Mouse (Mus musculus) hindbrain, embryonic 15.5 days (tissue): ENCODE data around the gene Dglucy. TPM values are rescaled to one million over a fixed set of nuclear protein-coding genes. Genes with fewer than 3 reads are reported as not detected.

Experiments
- ATAC-seq: fragments of 200-750 bp; cut with Nextera tagmentation; 2 replicates; pipeline ENCODE4 v1.8.0; 2017; ENCODE audit warnings: low read depth, moderate number of reproducible peaks, moderate TSS enrichment; ENCODE audit not compliant: low FRiP score
- H3K27ac ChIP-seq: fragments of 300-500 bp; sonication (generic); replicated peaks from 2 replicates; pipeline ENCODE4 v1.5.1; 2015; ENCODE audit warnings: mild to moderate bottlenecking, inconsistent platforms
- H3K27me3 ChIP-seq: fragments of 300-500 bp; sonication (generic); 2 replicates; pipeline ENCODE4 v1.6.1; 2015; ENCODE audit warnings: control low read depth, inconsistent platforms
- H3K36me3 ChIP-seq: fragments of 300-500 bp; sonication (generic); 2 replicates; pipeline ENCODE4 v1.6.1; 2015; ENCODE audit warnings: control low read depth, inconsistent platforms
- H3K4me1 ChIP-seq: fragments of 300-500 bp; sonication (generic); replicated peaks from 2 replicates; pipeline ENCODE4 v1.6.1; 2015; ENCODE audit warnings: control low read depth, inconsistent platforms
- H3K4me2 ChIP-seq: fragments of 300-500 bp; sonication (generic); 2 replicates; pipeline ENCODE4 v1.6.1; 2015; ENCODE audit warnings: moderate library complexity, mild to moderate bottlenecking, inconsistent platforms
- H3K4me3 ChIP-seq: fragments of 300-500 bp; sonication (generic); 2 replicates; pipeline ENCODE4 v1.5.1; 2015; ENCODE audit warnings: mild to moderate bottlenecking, inconsistent platforms
- H3K9ac ChIP-seq: fragments of 300-500 bp; sonication (generic); 2 replicates; pipeline ENCODE4 v1.6.1; 2015; ENCODE audit warnings: inconsistent platforms
- H3K9me3 ChIP-seq: fragments of 300-500 bp; sonication (generic); 2 replicates; pipeline ENCODE4 v1.6.1; 2016; ENCODE audit warnings: control low read depth, inconsistent platforms
- WGBS: fragments of 180-500 bp; shearing (Covaris S2); methylation state at CpG from one replicate; pipeline ENCODE4 v1.1.7; 2015; 5-methylcytosine and 5-hydroxymethylcytosine counted together
- polyA plus RNA-seq: library from polyadenylated mRNA; unstranded; fragments of >200 nt; fragmentation: Nextera tagmentation; extraction: Ambion mirVana; gene quantifications from 2 replicates; pipeline ENCODE4 v1.2.1, GENCODE M21; 2015

Gene Dglucy
- polyA plus RNA-seq, 1 experiment from 2014 or later, result 3.5 TPM

GRCm38 (mm10) chr12:100896661-100897060 lies 117.8 kb downstream of the Dglucy start:
- no peak overlapping the region for H3K27ac ChIP-seq
- H3K9me3 ChIP-seq, result no peaks in the 10 kb centered on the region
- H3K4me3 ChIP-seq, result no peak overlapping the region
- no peak for ATAC-seq
- H3K9ac ChIP-seq, result no peak overlapping the region
- H3K4me2 ChIP-seq, result no peak overlapping the region
- WGBS, result 60% methylated on average over 3 of the region's 3 CpGs
- no peaks in the 10 kb centered on the region for H3K36me3 ChIP-seq
- H3K27me3 ChIP-seq, result peaks cover 25% of the 10 kb centered on the region
- H3K4me1 ChIP-seq, result peaks cover 34% of the 10 kb centered on the region

GRCm38 (mm10) chr12:100897736-100898650 lies 119.1 kb downstream of the Dglucy start:
- H3K4me1 ChIP-seq, result peaks cover 34% of the 10 kb centered on the region
- H3K4me2 ChIP-seq, result peak overlapping the region; percentile 86
- no peaks in the 10 kb centered on the region for H3K9me3 ChIP-seq
- H3K27ac ChIP-seq, result no peak overlapping the region
- H3K9ac ChIP-seq, result no peak overlapping the region
- peak overlapping the region; percentile 45 for H3K4me3 ChIP-seq
- WGBS, result 15% methylated on average over 12 of the region's 12 CpGs
- no peak for ATAC-seq
- H3K27me3 ChIP-seq, result peaks cover 27% of the 10 kb centered on the region
- no peaks in the 10 kb centered on the region for H3K36me3 ChIP-seq

- Histone ChIP-seq H3K9ac (peak overlapping the region; percentile 60), H3K27me3 (peaks cover 27% of the 10 kb centered on the region), H3K9me3 (no peaks in the 10 kb centered on the region), H3K36me3 (no peaks in the 10 kb centered on the region), H3K4me2 (peak overlapping the region; percentile 86), H3K4me1 (peaks cover 34% of the 10 kb centered on the region), H3K4me3 (peak overlapping the region; percentile 45), H3K27ac (peak overlapping the region; percentile 27; the same call in 1 of the 2 replicates)
- peak; percentile 77 for ATAC-seq
- WGBS, result 2% methylated on average over 30 of the region's 30 CpGs
Measured at GRCm38 (mm10) chr12:100899111-100899640, 120.3 kb downstream of the Dglucy start.

GRCm38 (mm10) chr12:100900901-100901300 lies 122.0 kb downstream of the Dglucy start:
- peaks cover 27% of the 10 kb centered on the region for H3K27me3 ChIP-seq
- no peak overlapping the region for H3K27ac ChIP-seq
- no peak overlapping the region for H3K4me2 ChIP-seq
- ATAC-seq, result no peak
- H3K4me3 ChIP-seq, result no peak overlapping the region
- no peaks in the 10 kb centered on the region for H3K36me3 ChIP-seq
- H3K9me3 ChIP-seq, result no peaks in the 10 kb centered on the region
- peaks cover 28% of the 10 kb centered on the region for H3K4me1 ChIP-seq
- WGBS, result 75% methylated on average over 6 of the region's 6 CpGs
- H3K9ac ChIP-seq, result no peak overlapping the region

GRCm38 (mm10) chr12:100901386-100901785 lies 122.5 kb downstream of the Dglucy start:
- ATAC-seq, result no peak
- Histone ChIP-seq H3K9me3 (no peaks in the 10 kb centered on the region), H3K36me3 (no peaks in the 10 kb centered on the region), H3K4me1 (peaks cover 23% of the 10 kb centered on the region), H3K4me2 (no peak overlapping the region), H3K27ac (no peak overlapping the region), H3K9ac (no peak overlapping the region), H3K27me3 (peaks cover 29% of the 10 kb centered on the region), H3K4me3 (no peak overlapping the region)
- 84% methylated on average over 6 of the region's 6 CpGs for WGBS

- Histone ChIP-seq H3K9me3 (no peaks in the 10 kb centered on the region), H3K4me3 (no peak overlapping the region), H3K9ac (no peak overlapping the region), H3K27ac (no peak overlapping the region), H3K4me1 (peaks cover 21% of the 10 kb centered on the region), H3K4me2 (no peak overlapping the region), H3K36me3 (no peaks in the 10 kb centered on the region), H3K27me3 (peaks cover 19% of the 10 kb centered on the region)
- ATAC-seq, result no peak
- WGBS, result 89% methylated on average over 9 of the region's 9 CpGs
Measured at GRCm38 (mm10) chr12:100903761-100904160, 124.9 kb downstream of the Dglucy start.

GRCm38 (mm10) chr12:100906861-100907260 lies 128.0 kb downstream of the Dglucy start:
- H3K27ac ChIP-seq, result no peak overlapping the region
- H3K9ac ChIP-seq, result no peak overlapping the region
- no peaks in the 10 kb centered on the region for H3K9me3 ChIP-seq
- H3K4me3 ChIP-seq, result no peak overlapping the region
- no peaks in the 10 kb centered on the region for H3K36me3 ChIP-seq
- ATAC-seq, result no peak
- H3K27me3 ChIP-seq, result peaks cover 9% of the 10 kb centered on the region
- peaks cover 12% of the 10 kb centered on the region for H3K4me1 ChIP-seq
- 86% methylated on average over 5 of the region's 5 CpGs for WGBS
- no peak overlapping the region for H3K4me2 ChIP-seq

- Histone ChIP-seq H3K27me3 (peaks cover 9% of the 10 kb centered on the region; the same call in 1 of the 2 replicates), H3K9me3 (no peaks in the 10 kb centered on the region), H3K4me1 (peaks cover 12% of the 10 kb centered on the region), H3K4me3 (peak within 1 kb of the TSS; percentile 53), H3K36me3 (no peaks in the 10 kb centered on the region), H3K4me2 (peak within 1 kb of the TSS; percentile 97), H3K9ac (peak within 1 kb of the TSS; percentile 57), H3K27ac (no peak within 1 kb of the TSS)
- WGBS, result 4% methylated on average over 38 of the region's 39 CpGs
- ATAC-seq, result peak; percentile 80
Measured at GRCm38 (mm10) chr12:100907598-100908297, 128.9 kb downstream of the Dglucy start, which contains the start of gene Gpr68. Gene Gpr68 (minus strand): TSS chr12:100908198.

GRCm38 (mm10) chr12:100908298-100909034 lies 129.6 kb downstream of the Dglucy start:
- Histone ChIP-seq H3K4me3 (peak overlapping the region; percentile 53), H3K27ac (no peak overlapping the region), H3K27me3 (peaks cover 9% of the 10 kb centered on the region; the same call in 1 of the 2 replicates), H3K9ac (peak overlapping the region; percentile 57), H3K36me3 (no peaks in the 10 kb centered on the region), H3K4me2 (peak overlapping the region; percentile 97), H3K9me3 (no peaks in the 10 kb centered on the region), H3K4me1 (peaks cover 12% of the 10 kb centered on the region)
- WGBS, result 23% methylated on average over 10 of the region's 10 CpGs
- ATAC-seq, result peak; percentile 33; the same call in 1 of the 2 replicates

- Histone ChIP-seq H3K9ac (no peak overlapping the region), H3K36me3 (no peaks in the 10 kb centered on the region), H3K4me2 (no peak overlapping the region), H3K27me3 (peaks cover 9% of the 10 kb centered on the region; the same call in 1 of the 2 replicates), H3K9me3 (no peaks in the 10 kb centered on the region), H3K4me1 (peaks cover 12% of the 10 kb centered on the region), H3K4me3 (no peak overlapping the region), H3K27ac (no peak overlapping the region)
- WGBS, result 68% methylated on average over 6 of the region's 6 CpGs
- ATAC-seq, result no peak
Measured at GRCm38 (mm10) chr12:100909765-100910164, 130.9 kb downstream of the Dglucy start.

- Histone ChIP-seq H3K4me2 (no peak overlapping the region), H3K27ac (no peak overlapping the region), H3K9ac (no peak overlapping the region), H3K36me3 (no peaks in the 10 kb centered on the region), H3K4me1 (peaks cover 12% of the 10 kb centered on the region), H3K4me3 (no peak overlapping the region), H3K27me3 (peaks cover 9% of the 10 kb centered on the region; the same call in 1 of the 2 replicates), H3K9me3 (no peaks in the 10 kb centered on the region)
- no peak for ATAC-seq
- WGBS, result 78% methylated on average over 12 of the region's 12 CpGs
Measured at GRCm38 (mm10) chr12:100910731-100911130, 131.9 kb downstream of the Dglucy start.
